Mouse (Mus musculus): Measurements from ENCODE around the gene Hadh. TPM values are rescaled to one million over a fixed set of nuclear protein-coding genes. Genes with fewer than 3 reads are reported as not detected.

Gene Hadh
- polyA plus RNA-seq, 2 experiments = 106 to 116 TPM

DNA sequence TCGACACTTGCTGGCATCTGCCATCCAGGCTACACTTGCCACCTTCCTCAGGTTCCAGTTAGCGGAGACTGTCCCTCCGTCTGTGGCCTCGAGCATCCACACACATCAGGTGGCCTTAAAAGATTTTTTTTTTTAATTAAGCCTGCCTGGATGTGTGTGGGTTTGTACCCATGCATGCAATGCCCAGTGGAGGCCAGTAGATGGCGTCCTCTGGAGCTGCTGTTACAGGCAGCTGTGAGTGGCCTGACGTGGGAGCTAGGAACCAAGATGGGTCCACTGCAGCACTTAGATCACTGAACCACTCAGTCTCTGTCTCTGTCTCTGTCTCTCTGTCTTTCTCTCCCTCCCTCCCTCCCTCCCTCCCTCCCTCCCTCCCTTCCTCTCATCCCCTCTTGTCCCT lies 43.8 kb downstream of the Hadh start:
- Histone ChIP-seq H3K4me1 (ENCODE audit: control insufficient read depth, insufficient read depth, low read length) (no peaks in the 10 kb centered on the region), H3K9me3 (ENCODE audit: control insufficient read depth, low read length) (no peaks in the 10 kb centered on the region), H3K4me3 (replicated peaks; ENCODE audit: low read length) (no peak overlapping the region), H3K27ac (replicated peaks; ENCODE audit: low read depth, low read length) (no peak overlapping the region), H3K36me3 (ENCODE audit: control insufficient read depth, insufficient read depth, low read length) (peaks cover 15% of the 10 kb centered on the region), H3K27me3 (ENCODE audit: control insufficient read depth, insufficient read depth, low read length) (no peaks in the 10 kb centered on the region), H3K9ac (ENCODE audit: low read depth, low read length, severe bottlenecking) (no peak overlapping the region), H3K4me2 (replicated peaks; ENCODE audit: low read depth, low read length, severe bottlenecking) (no peak overlapping the region)
- DNase-seq (ENCODE audit: low spot score) = no peak
- WGBS = 57% methylated on average over 6 of the region's 6 CpGs
- ATAC-seq (ENCODE audit: low FRiP score, low read depth) = no peak
- TF ChIP-seq POLR2A (IDR thresholded peaks at IDR 0.05; ENCODE audit: borderline replicate concordance, extremely low read depth, insufficient read depth, insufficient read length) = no peak

DNA sequence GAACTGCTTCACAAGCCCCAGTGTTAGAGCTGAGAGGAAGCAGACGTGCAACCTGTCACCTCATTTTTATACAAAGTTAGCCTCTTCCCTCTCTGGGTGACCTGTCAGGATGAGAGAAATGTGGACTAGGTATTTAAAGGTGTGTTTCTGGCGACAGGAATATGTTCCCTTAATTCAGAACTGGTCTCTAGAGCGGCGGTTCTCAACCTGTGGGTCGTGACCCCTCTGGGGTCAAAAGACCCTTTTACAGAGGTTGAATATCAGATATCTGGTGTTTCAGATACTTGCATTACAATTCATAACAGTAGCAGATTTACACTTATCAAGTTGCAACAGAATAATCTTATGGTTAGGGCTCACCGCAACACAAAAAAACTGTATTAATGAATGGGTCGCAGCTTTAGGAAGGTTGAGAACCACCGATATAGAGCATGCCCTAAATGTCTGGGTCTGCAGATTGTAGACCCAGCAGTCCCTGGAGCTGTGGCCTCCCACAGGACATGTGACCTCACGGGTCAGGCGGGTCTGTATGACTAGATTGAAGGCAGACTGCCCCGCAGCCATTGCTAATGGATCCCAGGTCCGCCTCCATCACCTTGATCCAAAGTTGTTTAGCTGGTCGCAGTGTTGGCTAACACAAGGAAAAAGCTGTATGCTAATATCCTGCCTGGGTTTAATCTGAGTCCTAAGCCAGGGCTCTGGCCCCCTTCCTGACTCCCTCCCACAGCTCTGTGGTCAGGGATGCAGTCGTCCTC lies 53.1 kb downstream of the Hadh start:
- H3K9ac ChIP-seq (ENCODE audit: low read depth, low read length, severe bottlenecking) = no peak overlapping the region
- no peak for ATAC-seq (ENCODE audit: low FRiP score, low read depth)
- H3K4me1 ChIP-seq (ENCODE audit: control insufficient read depth, insufficient read depth, low read length) = 0 out of 2 replicates have a peak, but pooled peaks cover 3% of the 10 kb centered on the region
- no peaks in the 10 kb centered on the region for H3K36me3 ChIP-seq (ENCODE audit: control insufficient read depth, insufficient read depth, low read length)
- WGBS = 66% methylated on average over 14 of the region's 14 CpGs
- no peaks in the 10 kb centered on the region for H3K27me3 ChIP-seq (ENCODE audit: control insufficient read depth, insufficient read depth, low read length)
- no peak overlapping the region for H3K4me3 ChIP-seq (replicated peaks; ENCODE audit: low read length)
- H3K27ac ChIP-seq (replicated peaks; ENCODE audit: low read depth, low read length) = no peak overlapping the region
- no peaks in the 10 kb centered on the region for H3K9me3 ChIP-seq (ENCODE audit: control insufficient read depth, low read length)
- no peak for TF ChIP-seq POLR2A (IDR thresholded peaks at IDR 0.05; ENCODE audit: borderline replicate concordance, extremely low read depth, insufficient read depth, insufficient read length)
- no peak overlapping the region for H3K4me2 ChIP-seq (replicated peaks; ENCODE audit: low read depth, low read length, severe bottlenecking)
- DNase-seq (ENCODE audit: low spot score) = no peak

DNA sequence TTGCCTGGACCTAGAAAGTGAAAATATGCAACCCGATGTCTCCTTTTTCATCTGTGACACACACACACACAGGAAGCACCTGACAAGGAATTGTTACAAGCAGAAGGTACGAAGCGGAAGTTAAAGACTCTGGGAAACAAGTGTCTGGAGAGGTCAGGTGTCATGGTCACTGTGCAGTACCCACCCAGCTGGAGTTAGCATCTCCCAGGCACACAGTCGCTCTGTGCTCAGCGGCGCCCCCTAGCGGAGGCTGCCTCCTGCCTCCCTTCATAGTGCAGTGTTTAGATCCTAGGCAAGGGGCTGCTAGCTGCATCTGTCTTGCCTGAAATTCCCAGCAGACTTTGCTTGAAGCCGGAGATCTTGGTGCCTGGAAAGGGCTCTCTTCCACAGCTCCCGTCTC lies 57.1 kb downstream of the Hadh start:
- TF ChIP-seq POLR2A (IDR thresholded peaks at IDR 0.05; ENCODE audit: borderline replicate concordance, extremely low read depth, insufficient read depth, insufficient read length) = no peak
- Histone ChIP-seq H3K4me1 (ENCODE audit: control insufficient read depth, insufficient read depth, low read length) (peaks cover 10% of the 10 kb centered on the region; the same call in 1 of the 2 replicates), H3K27me3 (ENCODE audit: control insufficient read depth, insufficient read depth, low read length) (no peaks in the 10 kb centered on the region), H3K36me3 (ENCODE audit: control insufficient read depth, insufficient read depth, low read length) (no peaks in the 10 kb centered on the region), H3K9me3 (ENCODE audit: control insufficient read depth, low read length) (no peaks in the 10 kb centered on the region), H3K9ac (ENCODE audit: low read depth, low read length, severe bottlenecking) (no peak overlapping the region), H3K4me2 (replicated peaks; ENCODE audit: low read depth, low read length, severe bottlenecking) (no peak overlapping the region), H3K4me3 (replicated peaks; ENCODE audit: low read length) (no peak overlapping the region), H3K27ac (replicated peaks; ENCODE audit: low read depth, low read length) (no peak overlapping the region)
- no peak for ATAC-seq (ENCODE audit: low FRiP score, low read depth)
- 57% methylated on average over 9 of the region's 9 CpGs for WGBS
- DNase-seq (ENCODE audit: low spot score) = no peak

DNA sequence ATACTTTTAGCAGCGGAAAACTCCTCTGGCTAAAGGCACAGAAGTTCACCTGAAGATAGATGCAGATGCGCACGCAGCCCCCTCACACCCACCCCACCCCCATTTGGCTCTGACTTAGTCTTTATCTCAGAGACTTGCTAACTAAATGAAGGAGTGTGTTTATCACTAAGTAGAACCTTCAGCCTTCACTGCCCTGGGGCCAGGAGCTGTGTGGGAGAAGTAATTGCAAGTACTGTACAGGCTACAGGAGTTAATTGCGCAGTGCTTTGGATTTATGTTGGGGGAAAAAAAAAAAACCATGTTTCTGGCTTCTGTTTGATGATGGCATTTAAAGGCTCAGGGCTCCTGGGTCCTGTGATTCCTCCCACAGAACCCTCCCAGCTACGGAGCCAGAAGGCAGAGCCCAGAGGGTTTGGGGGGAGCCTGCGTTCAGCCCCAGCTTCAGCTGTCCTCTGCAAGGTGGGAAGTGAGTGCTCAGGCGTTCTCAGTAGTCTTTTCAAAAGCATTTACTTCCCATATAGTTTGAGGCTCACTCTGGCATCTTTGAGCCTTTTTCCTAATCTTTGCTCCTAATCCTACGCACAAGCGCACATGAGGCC lies 57.7 kb downstream of the Hadh start:
- no peak overlapping the region for H3K4me3 ChIP-seq (replicated peaks; ENCODE audit: low read length)
- no peak overlapping the region for H3K27ac ChIP-seq (replicated peaks; ENCODE audit: low read depth, low read length)
- no peak overlapping the region for H3K9ac ChIP-seq (ENCODE audit: low read depth, low read length, severe bottlenecking)
- peaks cover 10% of the 10 kb centered on the region; the same call in 1 of the 2 replicates for H3K4me1 ChIP-seq (ENCODE audit: control insufficient read depth, insufficient read depth, low read length)
- no peak for TF ChIP-seq POLR2A (IDR thresholded peaks at IDR 0.05; ENCODE audit: borderline replicate concordance, extremely low read depth, insufficient read depth, insufficient read length)
- no peaks in the 10 kb centered on the region for H3K9me3 ChIP-seq (ENCODE audit: control insufficient read depth, low read length)
- DNase-seq (ENCODE audit: low spot score) = no peak
- no peak for ATAC-seq (ENCODE audit: low FRiP score, low read depth)
- no peaks in the 10 kb centered on the region for H3K36me3 ChIP-seq (ENCODE audit: control insufficient read depth, insufficient read depth, low read length)
- H3K4me2 ChIP-seq (replicated peaks; ENCODE audit: low read depth, low read length, severe bottlenecking) = no peak overlapping the region
- WGBS = 44% methylated on average over 9 of the region's 9 CpGs
- no peaks in the 10 kb centered on the region for H3K27me3 ChIP-seq (ENCODE audit: control insufficient read depth, insufficient read depth, low read length)

DNA sequence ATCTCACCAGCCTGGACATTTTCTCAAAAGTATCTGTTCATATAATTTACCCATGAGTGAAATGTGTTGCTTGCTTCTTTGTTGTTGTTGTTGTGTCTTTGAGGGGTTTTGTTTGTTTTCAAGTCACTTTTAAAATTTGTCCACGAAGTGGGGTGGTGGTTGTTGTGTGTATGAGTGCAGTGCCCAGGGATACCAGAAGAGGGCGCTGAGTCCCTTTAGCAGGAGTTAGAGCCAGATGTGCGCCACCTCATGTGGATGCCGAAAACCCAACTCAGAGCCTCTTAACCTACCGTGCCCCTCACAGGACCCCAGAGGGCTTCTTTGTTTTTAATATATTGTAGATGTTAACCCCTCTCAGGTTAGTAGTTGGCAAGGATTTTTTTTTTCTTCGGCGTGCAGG lies 59.7 kb downstream of the Hadh start:
- Histone ChIP-seq H3K4me1 (ENCODE audit: control insufficient read depth, insufficient read depth, low read length) (peaks cover 10% of the 10 kb centered on the region; the same call in 1 of the 2 replicates), H3K9ac (ENCODE audit: low read depth, low read length, severe bottlenecking) (no peak overlapping the region), H3K9me3 (ENCODE audit: control insufficient read depth, low read length) (no peaks in the 10 kb centered on the region), H3K4me3 (replicated peaks; ENCODE audit: low read length) (no peak overlapping the region), H3K4me2 (replicated peaks; ENCODE audit: low read depth, low read length, severe bottlenecking) (no peak overlapping the region), H3K27me3 (ENCODE audit: control insufficient read depth, insufficient read depth, low read length) (no peaks in the 10 kb centered on the region), H3K36me3 (ENCODE audit: control insufficient read depth, insufficient read depth, low read length) (no peaks in the 10 kb centered on the region), H3K27ac (replicated peaks; ENCODE audit: low read depth, low read length) (no peak overlapping the region)
- TF ChIP-seq POLR2A (IDR thresholded peaks at IDR 0.05; ENCODE audit: borderline replicate concordance, extremely low read depth, insufficient read depth, insufficient read length) = no peak
- DNase-seq (ENCODE audit: low spot score) (no peak), ATAC-seq (ENCODE audit: low FRiP score, low read depth) (no peak)
- WGBS = 73% methylated on average over 7 of the region's 7 CpGs
